Mouse (Mus musculus) embryonic stem cell, embryonic (primary cell): ENCODE results near the gene Ssmem1.

Experiments used
- CTCF ChIA-PET, 4 experiments: fragments of 300-600 bp in 2 of 4; fragments of 350-600 bp in 2 of 4; sonication (Branson Sonifier 250); formaldehyde crosslinking; loops; one replicate each; lab custom pipeline; 2022; ENCODE audit warnings: inconsistent platforms in 2 of 4; lab: Charles Lee
- POLR2A ChIA-PET, 4 experiments: fragments of 300-600 bp in 2 of 4; fragments of 350-600 bp in 2 of 4; sonication (Branson Sonifier 250); formaldehyde crosslinking; loops; one replicate each; lab custom pipeline; 2022; ENCODE audit warnings: antibody characterized with exemption in 4 of 4, inconsistent platforms in 1 of 4; lab: Charles Lee

The Ssmem1 gene

DNA sequence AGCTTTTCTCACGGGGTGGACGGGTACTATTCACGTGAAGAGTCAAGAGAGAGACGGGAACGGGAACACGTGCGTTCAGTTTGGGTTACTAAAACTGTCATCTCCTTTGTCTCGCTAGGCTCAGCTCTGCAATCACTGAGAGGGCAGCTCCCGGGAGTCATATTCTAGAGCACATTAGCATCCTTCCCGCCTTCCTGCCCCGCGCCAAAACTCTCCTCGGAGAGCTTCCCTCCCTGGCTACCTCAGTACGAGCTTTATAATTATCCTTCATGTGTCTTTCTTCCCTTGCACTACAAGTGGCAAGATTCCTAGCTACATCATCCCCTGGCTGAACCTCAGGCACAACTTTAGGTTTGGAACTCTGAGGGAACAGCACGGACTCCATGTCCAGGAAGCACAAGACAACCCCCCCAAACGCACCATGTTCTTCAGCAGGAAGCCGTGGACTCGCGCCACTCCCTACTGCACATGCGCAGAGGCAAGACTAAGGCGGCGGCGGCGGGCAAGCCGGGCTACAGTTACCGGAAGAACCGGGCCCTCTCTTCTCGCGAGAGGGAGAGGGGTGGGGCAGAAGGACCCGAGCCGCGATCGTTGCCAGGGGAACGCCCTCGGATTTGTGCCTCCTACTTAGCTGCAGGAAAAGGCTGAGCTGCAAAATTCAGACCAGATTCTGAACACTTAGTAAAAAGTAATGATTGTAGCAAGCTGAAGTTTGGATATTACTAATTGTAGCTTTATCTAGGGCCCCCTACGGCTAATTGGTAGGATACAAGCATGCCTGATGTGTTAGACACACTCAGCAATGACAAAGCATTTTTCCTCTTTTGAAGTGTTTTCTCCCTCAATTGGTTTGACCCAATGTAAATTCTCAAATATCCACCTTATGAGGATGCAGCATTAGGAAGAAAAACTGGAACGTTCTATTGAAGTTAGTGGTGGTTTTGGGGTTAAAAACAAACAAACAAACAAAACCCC lies at the start of gene Ssmem1, which contains the start of gene Tmem209:
Gene Ssmem1, plus strand, starts transcription at position 585 of the 975 bp plus-strand sequence.
Gene Tmem209, minus strand, starts transcription at position 519 of the 975 bp plus-strand sequence.
- POLR2A ChIA-PET = interaction anchor here (0.5 to 7.1 kb wide), 121 partner anchors 8 to 861 kb away, joined by 3 to 78 read pairs (median 4); partner anchors contain the start of genes Zc3hc1 (in 3 of the 4), Cep41 (in 2 of the 4), Klhdc10 (in 2 of the 4) and Cpa2 (in 1 of the 4)
- CTCF ChIA-PET = interaction anchor here (0.5 to 2.0 kb wide), 14 partner anchors 13 to 934 kb away, joined by 3 to 9 read pairs (median 3); partner anchors contain the start of genes Cep41 (in 1 of the 4) and Klhdc10 (in 1 of the 4)

DNA sequence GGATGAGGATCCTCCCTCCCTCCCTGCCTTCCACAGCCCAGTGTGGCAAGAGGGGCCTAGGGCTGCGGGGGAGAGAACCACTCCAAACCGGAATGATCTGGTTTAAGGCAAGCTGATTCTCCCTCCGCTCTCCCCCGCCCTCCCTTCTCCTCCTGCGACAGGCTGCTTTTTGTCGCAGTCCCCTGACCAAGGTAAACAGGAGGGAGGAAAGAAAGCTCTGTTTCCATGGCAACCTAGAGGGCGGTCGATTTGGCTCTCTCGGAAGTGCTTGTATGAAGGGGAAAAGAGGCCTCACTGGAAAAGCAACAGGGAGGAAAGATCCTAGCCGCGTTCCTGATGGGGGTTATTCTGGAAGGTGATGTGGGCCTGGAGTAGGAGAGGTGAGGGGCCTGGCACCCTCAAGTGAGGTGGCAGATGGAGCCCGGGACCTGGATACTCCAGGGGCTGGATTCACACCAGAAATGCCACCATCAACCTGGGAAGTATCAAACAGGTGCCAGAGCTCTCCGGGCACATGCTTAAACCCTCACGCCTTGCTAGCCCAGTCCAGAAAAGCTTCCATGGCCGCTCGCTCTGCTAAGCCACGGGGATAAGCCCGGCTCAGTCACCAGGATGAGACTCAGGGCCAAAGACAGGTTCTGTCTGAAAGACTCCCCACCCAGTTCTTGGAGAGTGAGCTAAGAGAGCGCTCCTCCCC lies 48.8 kb upstream of the Ssmem1 start:
- ChIA-PET CTCF (interaction anchor here (0.5 to 2.7 kb wide), 27 partner anchors 8 to 621 kb away, joined by 3 to 25 read pairs (median 4); partner anchors contain the start of gene Klhdc10 (in 3 of the 4)), POLR2A (interaction anchor here (0.6 to 5.7 kb wide), 60 partner anchors 8 to 1865 kb away, joined by 3 to 59 read pairs (median 4); partner anchors contain the start of genes Klhdc10 (in 3 of the 4), Ssmem1 (in 3 of the 4), Tmem209 (in 3 of the 4) and Zc3hc1 (in 3 of the 4))

DNA sequence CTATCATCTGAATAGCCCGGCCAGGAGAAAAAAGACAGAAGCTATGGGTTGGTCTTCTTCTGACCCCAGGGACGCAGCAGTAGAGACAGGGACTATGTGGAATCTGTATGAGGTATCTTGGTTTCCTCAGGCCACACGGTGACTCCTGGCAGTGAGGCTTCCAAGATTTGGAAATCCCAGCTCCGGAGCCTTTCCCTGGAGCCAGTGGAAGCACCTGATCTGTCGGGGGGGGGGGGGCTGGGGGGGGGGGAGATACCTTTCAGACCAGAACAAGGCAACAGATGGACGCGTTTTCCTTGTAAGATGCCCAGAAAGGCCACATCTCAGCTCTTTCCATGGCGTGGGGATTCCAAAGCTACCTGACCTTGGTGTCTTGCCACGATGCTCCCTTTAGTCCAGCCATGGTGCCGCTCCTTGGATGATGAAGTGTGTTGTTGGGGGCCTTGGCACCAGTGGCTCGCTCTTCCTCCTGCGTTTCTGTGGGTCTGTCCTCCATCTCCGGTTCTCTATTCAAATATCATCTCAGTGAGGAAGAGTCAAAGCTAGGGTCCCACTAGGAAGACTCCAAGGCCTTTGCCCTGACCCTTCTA lies 47.8 kb upstream of the Ssmem1 start:
- ChIA-PET CTCF (interaction anchor here in 3 of 4 experiments (0.5 to 1.3 kb wide), 6 partner anchors 9 to 571 kb away, joined by 3 to 5 read pairs (median 4); no protein-coding TSS in a partner anchor), POLR2A (interaction anchor here (0.6 to 5.7 kb wide), 34 partner anchors 7 to 601 kb away, joined by 3 to 59 read pairs (median 4); partner anchors contain the start of genes Klhdc10 (in 2 of the 4), Ssmem1 (in 2 of the 4), Tmem209 (in 2 of the 4) and Zc3hc1 (in 2 of the 4))

DNA sequence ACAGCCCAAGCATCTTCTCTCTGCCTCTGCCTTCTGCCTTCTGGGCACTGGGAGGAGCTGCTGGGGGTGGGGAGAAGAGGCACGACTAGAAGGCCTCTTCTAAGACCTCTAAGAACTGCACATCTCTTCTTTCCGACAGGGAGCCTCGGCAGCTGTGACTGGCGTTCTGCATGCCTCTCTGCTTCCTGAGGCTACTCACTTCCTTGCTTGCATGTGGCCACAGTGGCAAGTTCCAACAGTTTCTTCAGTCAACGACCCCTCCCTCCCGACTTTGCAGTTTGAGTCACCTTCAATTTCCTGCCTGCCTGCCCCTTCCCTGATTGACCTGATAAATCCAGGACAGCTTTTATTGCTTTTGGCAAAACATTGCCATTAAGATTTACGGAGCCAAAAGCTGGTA lies 46.8 kb upstream of the Ssmem1 start:
- POLR2A ChIA-PET = interaction anchor here in 1 of 4 experiments (0.5 to 5.1 kb wide), 7 partner anchors 13 to 626 kb away, joined by 5 to 59 read pairs (median 6); partner anchors contain the start of genes Klhdc10, Ssmem1, Tmem209 and Zc3hc1
- CTCF ChIA-PET = interaction anchor here in 1 of 4 experiments (1.0 kb wide), 1 partner anchor 520 kb away, joined by 5 read pairs; no protein-coding TSS in a partner anchor

DNA sequence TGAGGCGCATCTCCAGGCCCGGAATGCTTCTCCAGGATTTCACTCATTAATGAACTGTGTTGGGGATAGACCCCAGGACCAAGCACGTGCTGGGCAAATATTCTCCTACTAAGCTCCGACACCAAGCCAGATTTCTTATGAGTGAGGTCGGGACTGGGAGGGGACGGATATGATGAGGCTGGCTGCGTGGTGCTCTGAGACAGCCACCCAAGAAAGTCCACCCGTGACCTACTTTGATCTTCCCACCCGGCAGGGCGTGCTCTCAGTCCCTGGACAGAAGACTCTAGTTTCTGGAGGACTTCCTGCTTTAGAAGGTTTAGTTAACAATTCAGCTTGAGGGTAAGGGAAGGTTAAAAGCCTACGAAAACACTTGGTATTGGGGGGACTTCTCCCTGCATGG lies 44.1 kb upstream of the Ssmem1 start:
- ChIA-PET CTCF (no interaction called here), POLR2A (interaction anchor here in 1 of 4 experiments (0.8 to 1.7 kb wide), 5 partner anchors 10 to 55 kb away, joined by 3 to 4 read pairs (median 3); no protein-coding TSS in a partner anchor)

DNA sequence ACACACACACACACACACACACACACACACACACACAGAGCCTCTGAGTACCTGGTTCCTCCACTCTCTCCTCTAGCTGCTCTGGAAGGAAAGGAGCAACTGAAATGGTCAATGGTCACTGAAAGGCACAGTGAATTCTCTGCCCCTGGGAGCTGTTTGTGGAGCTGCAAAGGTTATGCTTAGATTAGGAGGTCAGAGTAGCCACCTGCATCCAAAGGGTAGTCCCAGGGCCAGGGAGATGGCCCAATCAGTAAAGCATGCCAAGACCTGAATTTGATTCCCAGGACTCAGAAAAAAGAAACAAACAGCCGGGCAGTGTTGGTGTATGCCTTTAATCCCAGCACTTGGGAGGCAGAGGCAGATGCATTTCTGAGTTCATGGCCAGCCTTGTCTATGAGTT lies 41.6 kb upstream of the Ssmem1 start:
- ChIA-PET POLR2A (interaction anchor here in 3 of 4 experiments (0.6 to 4.1 kb wide), 18 partner anchors 8 to 515 kb away, joined by 3 to 43 read pairs (median 4); partner anchors contain the start of genes Klhdc10 (in 2 of the 3), Ssmem1 (in 1 of the 3), Tmem209 (in 1 of the 3) and Zc3hc1 (in 1 of the 3)), CTCF (interaction anchor here (0.6 to 3.3 kb wide), 16 partner anchors 8 to 564 kb away, joined by 3 to 25 read pairs (median 4); no protein-coding TSS in a partner anchor)

DNA sequence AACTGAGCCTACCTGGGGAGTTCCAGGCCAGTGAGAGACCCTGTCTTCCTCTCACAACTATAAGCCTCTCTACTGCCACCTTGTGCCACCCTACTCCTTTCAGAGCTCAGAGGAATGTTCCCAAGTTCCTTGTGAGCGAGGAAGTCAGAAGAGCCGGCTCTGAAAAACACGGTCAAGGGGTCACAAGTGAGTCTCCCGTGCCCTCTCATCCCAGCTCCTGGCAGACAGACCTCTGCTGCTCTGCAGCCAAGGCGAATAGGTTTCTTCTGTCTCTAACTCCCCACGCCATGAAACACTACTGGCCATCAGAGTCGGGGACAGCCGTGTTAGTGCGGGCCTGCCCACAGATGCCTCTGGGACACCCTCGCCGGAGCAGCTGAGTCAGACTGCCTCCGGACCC lies 41.0 kb upstream of the Ssmem1 start:
- ChIA-PET POLR2A (interaction anchor here in 3 of 4 experiments (0.6 to 4.1 kb wide), 20 partner anchors 8 to 514 kb away, joined by 3 to 43 read pairs (median 4); partner anchors contain the start of genes Klhdc10 (in 2 of the 3), Ssmem1 (in 1 of the 3), Tmem209 (in 1 of the 3) and Zc3hc1 (in 1 of the 3)), CTCF (interaction anchor here (0.5 to 3.3 kb wide), 23 partner anchors 8 to 564 kb away, joined by 3 to 25 read pairs (median 4); partner anchors contain the start of gene Klhdc10 (in 2 of the 4))

DNA sequence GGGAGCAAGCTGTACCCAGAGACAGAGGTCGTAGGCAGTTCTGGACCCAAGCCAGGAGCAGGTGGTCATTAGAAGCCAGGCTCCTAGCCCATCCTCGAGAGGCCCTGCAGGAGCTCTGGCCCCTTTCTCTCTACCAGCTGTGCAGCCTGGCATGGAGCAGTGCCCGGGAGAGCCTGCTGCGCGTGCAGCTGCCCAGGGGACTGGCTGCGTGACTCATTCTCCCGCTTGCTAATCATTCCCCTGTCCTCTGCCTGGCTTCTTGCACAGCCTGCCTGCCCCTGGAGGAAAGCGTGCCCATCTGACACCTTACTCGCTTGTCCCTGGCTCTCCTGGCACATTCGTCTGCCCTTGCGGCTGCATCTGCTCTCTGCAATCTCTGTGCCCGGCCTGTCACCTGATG lies 40.3 kb upstream of the Ssmem1 start:
- POLR2A ChIA-PET = interaction anchor here in 2 of 4 experiments (0.7 to 4.1 kb wide), 14 partner anchors 9 to 92 kb away, joined by 3 to 43 read pairs (median 7); partner anchors contain the start of genes Klhdc10 (in 2 of the 2), Ssmem1 (in 1 of the 2), Tmem209 (in 1 of the 2) and Zc3hc1 (in 1 of the 2)

DNA sequence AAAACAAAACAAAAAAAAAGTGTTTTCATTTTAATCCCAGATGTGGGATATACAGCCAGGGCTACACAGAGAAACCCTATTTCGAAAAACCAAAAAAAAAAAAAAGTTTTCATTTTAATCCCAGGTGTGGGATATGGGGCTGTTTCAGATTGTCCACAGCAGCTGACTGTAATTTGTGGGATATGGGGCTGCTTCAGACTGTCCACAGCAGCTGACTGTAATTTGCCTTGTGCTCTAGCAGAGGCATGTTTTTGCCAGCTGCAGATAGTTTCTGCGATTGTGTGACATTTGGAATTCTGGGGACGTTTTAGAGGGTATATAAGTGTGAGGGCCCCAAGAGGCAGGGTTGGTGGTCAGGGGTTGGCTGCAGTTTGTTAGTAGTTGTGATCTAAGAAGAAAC lies 37.9 kb upstream of the Ssmem1 start:
- POLR2A ChIA-PET = interaction anchor here in 1 of 4 experiments (1.5 kb wide), 1 partner anchor 11 kb away, joined by 3 read pairs; no protein-coding TSS in a partner anchor
- CTCF ChIA-PET = interaction anchor here in 1 of 4 experiments (0.5 kb wide), 1 partner anchor 796 kb away, joined by 3 read pairs; no protein-coding TSS in a partner anchor

More for the DNA sequence above, 40.3 kb upstream of the Ssmem1 start:
- CTCF ChIA-PET = interaction anchor here (0.5 to 3.3 kb wide), 14 partner anchors 8 to 563 kb away, joined by 3 to 25 read pairs (median 7); no protein-coding TSS in a partner anchor

DNA sequence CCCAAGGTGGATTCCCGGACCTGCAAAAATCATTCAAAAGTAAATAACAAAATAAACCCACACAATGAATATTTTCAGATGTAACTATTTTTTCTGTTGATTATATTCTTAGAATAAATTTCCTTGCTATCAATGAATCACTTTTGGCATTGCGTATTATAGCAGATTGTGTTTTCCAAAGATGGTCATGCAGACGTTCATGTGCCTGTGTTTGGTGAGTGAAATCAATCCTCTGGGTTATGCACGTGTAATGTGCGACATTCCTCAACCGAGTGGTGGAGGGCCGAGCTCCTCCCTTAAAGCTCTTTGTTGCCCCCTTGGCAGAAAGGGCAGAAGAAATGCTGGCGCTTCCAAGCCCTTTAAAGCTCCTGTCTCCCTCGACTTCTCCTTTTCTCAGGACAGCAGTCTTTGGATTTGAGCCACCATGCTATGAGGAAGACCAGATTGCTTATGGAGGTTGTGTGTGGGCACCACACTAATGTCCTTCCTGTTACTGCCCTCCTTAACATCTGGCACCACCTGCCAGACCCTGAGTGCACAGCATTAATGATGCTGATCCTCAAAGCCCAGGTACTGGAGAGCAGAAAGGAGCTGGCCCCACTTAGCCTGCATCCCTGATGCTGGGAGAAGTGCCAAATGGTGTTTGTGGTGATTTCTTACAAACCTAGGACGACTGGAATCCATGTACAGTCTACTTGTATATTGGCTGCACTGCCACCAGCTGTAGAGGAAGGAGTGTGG lies 33.5 kb upstream of the Ssmem1 start:
- POLR2A ChIA-PET = interaction anchor here in 2 of 4 experiments (0.6 to 2.4 kb wide), 10 partner anchors 10 to 437 kb away, joined by 3 to 23 read pairs (median 6); partner anchors contain the start of genes Ssmem1 (in 1 of the 2) and Tmem209 (in 1 of the 2)
- CTCF ChIA-PET = interaction anchor here in 1 of 4 experiments (2.2 kb wide), 1 partner anchor 16 kb away, joined by 7 read pairs; no protein-coding TSS in a partner anchor

DNA sequence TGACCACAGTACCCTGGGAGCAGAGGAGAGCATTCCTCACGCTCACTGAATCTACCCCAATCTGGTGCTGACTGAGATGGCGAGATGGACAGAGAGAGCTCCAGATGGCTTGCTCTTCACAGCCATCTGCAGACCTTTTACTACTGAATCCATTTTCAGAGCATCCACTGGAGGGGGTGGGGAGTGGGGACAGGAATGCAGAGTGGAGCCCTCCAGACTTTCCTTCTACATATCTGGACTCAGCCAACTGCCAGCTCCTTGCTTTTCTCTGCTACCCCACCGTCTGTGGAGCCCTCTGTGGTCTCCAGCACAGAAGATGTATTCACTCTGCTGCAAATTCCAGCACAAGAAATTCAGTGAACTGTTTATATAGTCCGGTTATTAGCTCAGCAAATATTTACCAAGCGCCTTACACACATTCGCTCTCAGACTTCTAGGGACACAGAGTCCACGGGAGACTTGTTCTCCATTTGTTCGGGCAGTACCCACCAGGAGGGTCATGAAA lies 32.4 kb upstream of the Ssmem1 start:
- POLR2A ChIA-PET = interaction anchor here in 3 of 4 experiments (0.6 to 2.4 kb wide), 8 partner anchors 9 to 505 kb away, joined by 3 to 11 read pairs (median 7); partner anchors contain the start of genes Klhdc10 (in 1 of the 3), Ssmem1 (in 1 of the 3) and Tmem209 (in 1 of the 3)
- CTCF ChIA-PET = interaction anchor here in 2 of 4 experiments (1.0 to 2.2 kb wide), 2 partner anchors 8 to 17 kb away, joined by 4 to 7 read pairs; no protein-coding TSS in a partner anchor

DNA sequence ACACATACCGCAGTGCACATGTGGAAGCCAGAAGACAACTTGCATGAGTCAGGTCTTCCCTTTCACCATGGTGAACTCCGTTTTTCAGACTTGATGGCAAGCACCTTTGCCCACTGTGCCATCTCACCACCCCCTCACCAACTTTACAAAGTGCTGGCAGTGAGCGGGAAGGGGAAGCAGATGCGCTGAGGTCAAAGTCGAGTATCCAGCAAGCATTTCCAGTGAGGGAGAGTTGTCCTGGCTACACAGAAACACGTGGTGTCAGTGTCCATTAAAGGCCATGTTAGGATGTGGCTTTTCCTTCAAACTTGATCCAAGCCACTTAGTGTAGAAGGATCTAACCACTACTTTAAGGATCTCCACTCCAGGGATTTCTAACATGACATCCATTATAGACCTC lies 31.9 kb upstream of the Ssmem1 start:
- POLR2A ChIA-PET = interaction anchor here in 3 of 4 experiments (0.6 to 2.4 kb wide), 9 partner anchors 9 to 505 kb away, joined by 3 to 11 read pairs (median 7); partner anchors contain the start of genes Klhdc10 (in 1 of the 3), Ssmem1 (in 1 of the 3) and Tmem209 (in 1 of the 3)
- CTCF ChIA-PET = interaction anchor here in 2 of 4 experiments (0.5 to 2.2 kb wide), 5 partner anchors 9 to 505 kb away, joined by 3 to 7 read pairs (median 4); no protein-coding TSS in a partner anchor

DNA sequence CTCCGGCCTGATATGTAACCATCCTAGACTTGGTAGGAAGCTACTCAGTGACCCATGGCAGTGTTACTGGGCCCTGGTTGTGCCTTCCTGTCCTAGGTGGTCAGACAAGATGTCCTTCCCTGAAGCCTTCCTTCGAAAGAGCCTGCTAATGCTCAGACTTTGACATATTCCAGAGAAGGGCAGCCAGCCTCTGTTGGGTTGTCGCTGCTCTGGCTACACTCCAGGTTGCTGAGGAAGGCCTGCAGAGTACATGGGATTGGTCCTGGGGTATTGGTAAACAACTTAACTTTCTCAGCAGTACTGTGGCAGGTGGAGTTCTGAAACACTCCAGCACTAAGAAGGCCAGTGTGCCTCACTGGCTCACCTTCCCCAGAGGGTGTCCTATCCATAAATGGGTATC lies 30.2 kb upstream of the Ssmem1 start:
- ChIA-PET POLR2A (interaction anchor here in 2 of 4 experiments (1.6 to 2.4 kb wide), 3 partner anchors 9 to 13 kb away, joined by 4 to 13 read pairs (median 8); no protein-coding TSS in a partner anchor), CTCF (interaction anchor here in 1 of 4 experiments (1.5 kb wide), 1 partner anchor 11 kb away, joined by 3 read pairs; no protein-coding TSS in a partner anchor)

DNA sequence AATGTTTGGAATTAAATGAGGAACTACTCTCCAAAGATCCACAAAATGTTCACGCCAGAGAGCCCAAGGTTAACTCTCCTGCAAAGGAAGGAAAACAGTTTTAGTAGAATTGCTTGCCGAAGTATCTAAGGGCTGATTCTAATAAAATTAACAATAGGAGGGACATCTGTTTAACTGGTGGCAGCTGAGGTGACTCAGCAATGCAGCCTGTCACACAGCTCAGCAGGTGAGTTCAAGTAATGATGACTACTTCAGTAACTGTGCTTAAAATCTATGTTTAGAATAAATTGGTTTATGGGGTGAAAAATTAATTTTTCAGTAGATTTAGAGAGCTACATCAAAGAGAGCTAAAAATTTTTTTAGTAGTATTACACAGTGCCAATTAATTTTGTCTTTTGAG lies 26.7 kb upstream of the Ssmem1 start:
- POLR2A ChIA-PET = interaction anchor here in 2 of 4 experiments (0.9 to 10.1 kb wide), 8 partner anchors 9 to 27 kb away, joined by 3 to 78 read pairs (median 4); partner anchors contain the start of genes Ssmem1 (in 2 of the 2) and Tmem209 (in 2 of the 2)
- CTCF ChIA-PET = interaction anchor here in 1 of 4 experiments (1.0 kb wide), 1 partner anchor 14 kb away, joined by 3 read pairs; no protein-coding TSS in a partner anchor
